Mouse (Mus musculus) left cerebral cortex, adult 2 months (tissue): Measurements from ENCODE around the gene Col6a5. TPM values are rescaled to one million over a fixed set of nuclear protein-coding genes. Genes with fewer than 3 reads are reported as not detected.

Experiments used
- DNase-seq, 2 experiments: peaks; one replicate each; pipeline ENCODE4 v3.0.0; 2021 to 2022; ENCODE audit warnings: low spot score in 2 of 2, mixed read lengths in 1 of 2; ENCODE audit errors: extremely low spot score in 1 of 2
- H3K27ac ChIP-seq: fragments of 200-600 bp; 2 replicates; pipeline ENCODE4 v1.8.1; 2022
- H3K4me3 ChIP-seq: fragments of 200-600 bp; 2 replicates; pipeline ENCODE4 v1.8.1; 2022
- CTCF ChIP-seq: fragments of 200-600 bp; IDR thresholded peaks from 2 replicates; pipeline ENCODE4 v1.8.1; 2022; ENCODE audit warnings: antibody characterized with exemption, mild to moderate bottlenecking, moderate library complexity
- intact Hi-C: fragments of 180-260 bp; cut with DNase I; formaldehyde crosslinking; loops from one replicate; pipeline ENCODE4 v1.15.1; 2025
- long read RNA-seq, 2 experiments: library from polyadenylated mRNA; stranded (forward); transcript quantifications; one replicate each; pipeline ENCODE4 v2.0.0; 2021; ENCODE audit warnings: borderline mapping rate in 2 of 2
- total RNA-seq, 2 experiments: library from RNA; stranded (reverse); gene quantifications; 2 replicates each; pipeline ENCODE4 v1.2.3; 2021

Col6a5 gene
- total RNA-seq: under 1 TPM; 0.42 to 0.66 TPM
- long read RNA-seq, experiment 1, partial matches to known transcripts: 1 of 1 reads
- long read RNA-seq, experiment 1, other reads (novel, unspliced or antisense): 0 of 1 reads
- long read RNA-seq, experiment 2, partial matches to known transcripts: 0 of 3 reads
- long read RNA-seq, experiment 2, other reads (novel, unspliced or antisense): 3 of 3 reads

GRCm38 (mm10) chr9:105960533-105960932 lies at the start of gene Col6a5:
Gene Col6a5, minus strand, starts transcription at chr9:105960643.
- Histone ChIP-seq H3K4me3 (no peak within 1 kb of the TSS), H3K27ac (no peak within 1 kb of the TSS)
- no peak for DNase-seq
- intact Hi-C loops: no loop called here
- TF ChIP-seq CTCF: no peak

- no peak overlapping the region for H3K4me3 ChIP-seq
- DNase-seq: peak in 1 of 2 experiments; percentile 16
- intact Hi-C loops: no loop called here
- 0 out of 2 replicates have a peak overlapping the region, but pooled peaks have one; percentile 11 for H3K27ac ChIP-seq
- no peak for TF ChIP-seq CTCF
Observed at GRCm38 (mm10) chr9:105997955-105998354, 37.5 kb upstream of the Col6a5 start.

GRCm38 (mm10) chr9:105992425-105992824 lies 32.0 kb upstream of the Col6a5 start:
- TF ChIP-seq CTCF: no peak
- intact Hi-C loops: loop anchor here (5.0 kb wide), 2 partner anchors 300 to 495 kb away; no protein-coding TSS in a partner anchor
- DNase-seq: peak in 1 of 2 experiments; percentile 29
- H3K27ac ChIP-seq: peak overlapping the region; percentile 24; the same call in 1 of the 2 replicates
- H3K4me3 ChIP-seq: no peak overlapping the region

GRCm38 (mm10) chr9:105990099-105990498 lies 29.7 kb upstream of the Col6a5 start:
- no peak for DNase-seq
- 0 out of 2 replicates have a peak overlapping the region, but pooled peaks have one; percentile 3 for H3K27ac ChIP-seq
- H3K4me3 ChIP-seq: no peak overlapping the region
- intact Hi-C loops: loop anchor here (5.0 kb wide), 2 partner anchors 298 to 493 kb away; no protein-coding TSS in a partner anchor
- TF ChIP-seq CTCF: no peak

GRCm38 (mm10) chr9:105989468-105989867 lies 29.0 kb upstream of the Col6a5 start:
- no peak for DNase-seq
- Histone ChIP-seq H3K4me3 (no peak overlapping the region), H3K27ac (no peak overlapping the region)
- intact Hi-C loops: loop anchor here (5.0 to 10.0 kb wide), 2 partner anchors 132 to 355 kb away; no protein-coding TSS in a partner anchor
- no peak for TF ChIP-seq CTCF

- Histone ChIP-seq H3K4me3 (no peak overlapping the region), H3K27ac (peak overlapping the region; percentile 9; the same call in 1 of the 2 replicates)
- DNase-seq: no peak
- intact Hi-C loops: loop anchor here (5.0 to 10.0 kb wide), 2 partner anchors 131 to 353 kb away; no protein-coding TSS in a partner anchor
- peak; percentile 70 for TF ChIP-seq CTCF
Observed at GRCm38 (mm10) chr9:105988096-105988495, 27.7 kb upstream of the Col6a5 start.

- intact Hi-C loops: loop anchor here (5.0 to 10.0 kb wide), 2 partner anchors 128 to 350 kb away; no protein-coding TSS in a partner anchor
Observed at GRCm38 (mm10) chr9:105984931-105985519, 24.6 kb upstream of the Col6a5 start.

GRCm38 (mm10) chr9:105978479-105978878 lies 18.0 kb upstream of the Col6a5 start:
- TF ChIP-seq CTCF: no peak
- DNase-seq: no peak
- Histone ChIP-seq H3K27ac (no peak overlapping the region), H3K4me3 (no peak overlapping the region)
- intact Hi-C loops: no loop called here

More at GRCm38 (mm10) chr9:105984931-105985519, 24.6 kb upstream of the Col6a5 start:
- DNase-seq: no peak
- H3K27ac ChIP-seq: no peak overlapping the region
- no peak; the same call in 1 of the 2 replicates for TF ChIP-seq CTCF
- H3K4me3 ChIP-seq: no peak overlapping the region

- intact Hi-C loops: no loop called here
- H3K4me3 ChIP-seq: peak overlapping the region; percentile 28
- DNase-seq: no peak
- TF ChIP-seq CTCF: no peak
- peak overlapping the region; percentile 26; the same call in 1 of the 2 replicates for H3K27ac ChIP-seq
Observed at GRCm38 (mm10) chr9:105976871-105977270, 16.4 kb upstream of the Col6a5 start.

- Histone ChIP-seq H3K27ac (no peak overlapping the region), H3K4me3 (no peak overlapping the region)
- no peak for DNase-seq
- intact Hi-C loops: no loop called here
- TF ChIP-seq CTCF: no peak
Observed at GRCm38 (mm10) chr9:105976314-105976713, 15.9 kb upstream of the Col6a5 start.

GRCm38 (mm10) chr9:105973736-105974135 lies 13.3 kb upstream of the Col6a5 start:
- no peak for TF ChIP-seq CTCF
- intact Hi-C loops: no loop called here
- Histone ChIP-seq H3K4me3 (no peak overlapping the region), H3K27ac (no peak overlapping the region)
- no peak for DNase-seq

GRCm38 (mm10) chr9:105972031-105972430 lies 11.6 kb upstream of the Col6a5 start:
- TF ChIP-seq CTCF: no peak
- no peak for DNase-seq
- no peak overlapping the region for H3K27ac ChIP-seq
- no peak overlapping the region for H3K4me3 ChIP-seq
- intact Hi-C loops: no loop called here
